Mouse (Mus musculus) liver (tissue): ENCODE data around the gene Insr.
"Not testable (repeated sequence)": the region's sequence is repeated elsewhere in the genome, so short reads cannot be mapped to it uniquely, and the experiment has no call there.

Source experiments
- DNase-seq: peaks from one replicate; pipeline ENCODE4 v3.0.0-alpha.2; 2020; ENCODE audit warnings: mixed read lengths

Insr gene

GRCm38 (mm10) chr8:3179930-3180329 lies 99.5 kb downstream of the Insr start:
- DNase-seq, result no peak

- no peak for DNase-seq
Observed at GRCm38 (mm10) chr8:3177440-3177839, 102.0 kb downstream of the Insr start.

GRCm38 (mm10) chr8:3172246-3172645 lies 107.2 kb downstream of the Insr start:
- no peak for DNase-seq

- DNase-seq, result no peak
Observed at GRCm38 (mm10) chr8:3146506-3146905, 132.9 kb downstream of the Insr start.

- not testable (repeated sequence) for DNase-seq
Observed at GRCm38 (mm10) chr8:3100416-3100815, 179.0 kb downstream of the Insr start.
